ENCODE assay signal across 7 mouse cellular contexts in the genomic region with DNA sequence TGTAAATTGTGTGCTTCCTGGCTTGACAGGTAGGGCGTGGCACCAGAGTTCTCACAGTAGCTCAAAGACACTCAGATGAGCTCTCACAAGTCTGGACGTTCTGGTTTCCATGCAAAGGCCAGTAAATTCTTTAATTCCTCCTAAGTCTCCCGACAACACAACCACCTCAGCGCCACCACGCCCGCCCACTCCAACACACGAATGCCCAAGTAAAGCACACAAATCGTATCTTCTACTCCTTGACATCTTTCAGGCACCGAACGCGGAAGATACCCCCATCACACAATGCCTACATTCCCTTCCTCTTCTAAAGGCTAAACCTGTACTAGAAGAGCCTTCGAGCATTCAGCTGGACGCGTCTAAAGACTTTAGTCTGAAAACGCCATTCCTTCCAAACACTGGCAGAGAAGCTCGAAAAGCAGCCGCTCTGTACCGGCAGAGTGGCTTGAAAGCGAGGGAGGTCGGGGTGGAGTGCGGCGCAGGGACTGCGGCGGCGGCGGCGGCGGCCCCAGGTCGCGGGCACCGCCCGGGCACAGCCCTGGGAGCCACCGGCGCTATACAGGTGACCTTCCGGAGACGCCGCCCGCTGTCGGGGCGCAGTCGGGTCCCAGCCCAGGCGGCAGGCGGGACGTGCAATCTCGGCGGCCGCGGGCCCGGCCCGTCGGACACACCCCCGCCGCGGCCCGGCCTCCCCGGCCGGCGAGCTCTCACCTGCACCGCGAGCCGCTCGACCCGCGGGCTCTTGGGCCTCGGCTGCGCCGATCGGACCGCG. TPM values are rescaled to one million over a fixed set of nuclear protein-coding genes. Genes with fewer than 3 reads are reported as not detected.
DNase-seq lines count a peak whose midpoint lies in the region; ATAC-seq lines count a peak whose summit lies in the region.

No protein-coding gene starts in this region.

- peak overlapping the region; percentile 95 for H3K4me3 ChIP-seq in brown adipose tissue, adult 24 weeks (ENCODE audit: insufficient read depth, low read depth, low read length)
- H3K4me3 ChIP-seq in liver, embryonic 16.5 days (ENCODE audit: low read depth, low read length), result peak overlapping the region; percentile 81

- ATAC-seq in frontal cortex, adult (ENCODE audit: low TSS enrichment), result peak; percentile 67
- ATAC-seq in liver, embryonic 16.5 days (ENCODE audit: low read depth), result peak; percentile 81
- peak; percentile 18; the same call in 1 of the 2 replicates for ATAC-seq in neutrophil, adult 5-6 weeks (ENCODE audit: extremely low read depth, insufficient number of reproducible peaks, low FRiP score, poor library complexity, severe bottlenecking)

- H3K27me3 ChIP-seq in liver, embryonic 16.5 days (ENCODE audit: control insufficient read depth, insufficient read depth, low read depth, low read length), result peaks cover 6% of the 10 kb centered on the region

- DNase-seq in urinary bladder, postnatal 25 days (ENCODE audit: low spot score), result peak; percentile 6
- no peak for DNase-seq in urinary bladder, adult 2 months (ENCODE audit: low spot score)
- DNase-seq in kidney, adult 8-10 months, result peak; percentile 6 to 15

- WGBS in liver, embryonic 16.5 days (ENCODE audit: insufficient replicate concordance), result under 1% methylated on average over 66 of the region's 70 CpGs

- peaks cover 6% of the 10 kb centered on the region; the same call in 1 of the 2 replicates for H3K4me1 ChIP-seq in brown adipose tissue, adult 24 weeks (ENCODE audit: control insufficient read depth, insufficient read depth, insufficient read length, low read length)
- peaks cover 5% of the 10 kb centered on the region; the same call in 1 of the 2 replicates for H3K4me1 ChIP-seq in liver, embryonic 16.5 days (ENCODE audit: control insufficient read depth, low read depth, low read length)

- H3K36me3 ChIP-seq in liver, embryonic 16.5 days (ENCODE audit: control insufficient read depth, insufficient read depth), result no peaks in the 10 kb centered on the region

- H3K27ac ChIP-seq in brown adipose tissue, adult 24 weeks (replicated peaks; ENCODE audit: low read depth, low read length), result peak overlapping the region; percentile 35
- H3K27ac ChIP-seq in liver, embryonic 16.5 days (ENCODE audit: low read length), result peak overlapping the region; percentile 55

- H3K4me2 ChIP-seq in liver, embryonic 16.5 days (ENCODE audit: low read depth, low read length), result peak overlapping the region; percentile 78

- no peaks in the 10 kb centered on the region for H3K9me3 ChIP-seq in liver, embryonic 16.5 days (replicated peaks; ENCODE audit: control insufficient read depth, low read length)

- peak overlapping the region; percentile 77 for H3K9ac ChIP-seq in liver, embryonic 16.5 days (ENCODE audit: low read depth, low read length)

RNA-seq across cellular contexts. Expression of a gene that starts 0.5 kb away (rescaled TPM):
- polyA plus RNA-seq in urinary bladder, adult 2 months (2012; rRNA removed), result 39.1 and 45.2 TPM in 2 replicates
- 101 and 106 TPM in 2 replicates for polyA plus RNA-seq in brown adipose tissue, adult 24 weeks (2012; ENCODE audit: insufficient read depth, insufficient read length, missing spikeins)
- polyA plus RNA-seq in liver, embryonic 16.5 days (2015; fragmentation: Nextera tagmentation; extraction: Ambion mirVana), result 16.9 and 17.4 TPM in 2 replicates
- 37.8 and 38.3 TPM in 2 replicates for total RNA-seq in neutrophil, adult 5-6 weeks (2017)

RNA-seq across cellular contexts. Expression of a gene that starts 49.7 kb away (rescaled TPM):
- 26.4 and 30.0 TPM in 2 replicates for polyA plus RNA-seq in urinary bladder, adult 2 months (2012; rRNA removed)
- polyA plus RNA-seq in brown adipose tissue, adult 24 weeks (2012; ENCODE audit: insufficient read depth, insufficient read length, missing spikeins), result 26.1 and 30.0 TPM in 2 replicates
- 15.6 and 17.4 TPM in 2 replicates for polyA plus RNA-seq in liver, embryonic 16.5 days (2015; fragmentation: Nextera tagmentation; extraction: Ambion mirVana)
- 6.8 and 9.4 TPM in 2 replicates for total RNA-seq in neutrophil, adult 5-6 weeks (2017)

Comparison
In these comparisons a context has a peak if more than half of its experiments do, and no peak if none do; other contexts are left out.
1. ATAC-seq: peak in every context shown above with its lines; median percentile 81 in liver, embryonic 16.5 days; 67 in frontal cortex, adult; 18 in neutrophil, adult 5-6 weeks.